Mouse (Mus musculus) ES-Bruce4 (cell line): ENCODE data around the gene Pgr.

Experiments used
- CTCF ChIP-seq: IDR thresholded peaks from one replicate; pipeline ENCODE4 v1.8.1; 2011; ENCODE audit warnings: low read depth, low read length
- POLR2A ChIP-seq: IDR thresholded peaks from one replicate; pipeline ENCODE4 v1.8.1; 2011; ENCODE audit warnings: low read length; ENCODE audit not compliant: insufficient read depth

DNA sequence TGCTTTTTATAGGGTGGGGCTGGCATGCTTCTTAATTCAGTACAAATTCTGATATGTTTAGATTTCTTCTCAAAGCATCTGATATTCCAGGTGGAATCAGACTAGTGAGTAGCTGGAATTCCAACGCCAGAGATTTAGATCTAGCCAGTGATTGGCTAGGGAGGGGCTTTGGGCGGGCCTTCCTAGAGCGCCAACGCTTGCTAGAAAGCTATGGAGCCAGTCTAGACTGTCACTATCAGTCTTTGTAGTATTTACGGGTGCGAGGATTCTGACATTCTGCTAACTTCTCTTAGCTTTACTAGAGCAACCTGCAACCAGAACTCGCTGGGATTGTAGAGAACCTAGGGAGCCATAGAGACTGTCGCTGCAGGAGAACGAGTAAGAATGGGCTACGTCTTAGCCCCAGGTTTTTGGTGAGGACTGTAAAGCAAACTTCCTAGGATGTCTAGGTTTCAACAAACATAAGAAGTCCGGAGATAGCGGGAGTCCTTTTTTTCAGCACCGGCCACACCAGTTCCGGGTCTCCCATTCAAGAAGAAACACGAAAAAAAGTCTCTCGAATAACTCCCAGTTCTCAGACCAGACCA is at the start of gene Pgr:
- no peak for TF ChIP-seq CTCF
- TF ChIP-seq POLR2A = no peak
